Mouse (Mus musculus) thymus, adult 2 months (tissue): ENCODE results near the gene Gm42791.

Experiments
- CTCF ChIP-seq: fragments of 200-500 bp; IDR thresholded peaks from 2 replicates; pipeline ENCODE4 v1.5.1; 2012; ENCODE audit warnings: mild to moderate bottlenecking, control low read depth, low read length, moderate library complexity, borderline replicate concordance; ENCODE audit not compliant: control insufficient read depth, poor library complexity, insufficient read depth; ENCODE audit errors: extremely low read depth
- POLR2A ChIP-seq: fragments of 200-500 bp; IDR thresholded peaks from 2 replicates; pipeline ENCODE4 v1.6.1; 2012; ENCODE audit warnings: mild to moderate bottlenecking, low read length, control low read depth, moderate library complexity; ENCODE audit not compliant: control insufficient read depth, poor library complexity, insufficient read depth; ENCODE audit errors: extremely low read depth

DNA sequence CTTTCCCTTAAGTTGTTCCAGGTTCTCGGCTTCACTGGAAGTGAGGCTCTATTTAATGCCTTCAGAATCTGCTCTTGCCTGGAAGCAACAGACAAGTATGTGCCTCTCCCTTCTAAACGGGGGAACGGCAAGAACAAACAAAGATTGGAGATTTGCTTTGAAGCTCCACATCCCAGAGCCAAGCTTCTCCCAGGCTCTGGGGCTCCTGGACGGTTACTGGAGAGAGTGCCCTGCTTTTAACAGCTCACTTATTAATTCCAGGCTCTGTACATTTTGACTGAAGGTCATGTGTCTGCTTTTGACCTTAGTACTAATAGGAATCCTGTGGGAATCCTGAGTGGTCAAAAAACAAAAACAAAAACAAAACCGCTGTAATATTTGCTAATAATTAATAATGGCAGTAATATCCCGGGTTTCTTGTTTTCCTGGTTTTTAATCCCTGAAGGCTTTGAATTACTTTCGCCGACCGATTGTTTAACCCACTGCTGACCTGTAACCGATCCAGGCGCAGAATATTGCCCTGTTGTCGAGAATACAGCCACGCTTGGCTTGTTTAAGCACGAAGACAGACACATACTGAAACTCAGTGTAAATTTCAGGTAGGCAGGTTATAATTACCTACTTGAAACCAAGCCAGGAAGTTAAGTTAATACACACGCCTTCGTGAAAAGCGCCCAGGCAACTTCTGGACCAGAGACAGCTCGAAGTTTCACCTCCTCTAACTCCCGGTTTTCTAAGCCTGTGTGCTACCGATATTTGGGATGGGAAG is 7.3 kb upstream of the Gm42791 start:
- TF ChIP-seq POLR2A (no peak), CTCF (no peak)
